Mouse (Mus musculus): ENCODE measurements around the gene Cacna1g. TPM values are rescaled to one million over a fixed set of nuclear protein-coding genes. Genes with fewer than 3 reads are reported as not detected.

Gene Cacna1g
- polyA plus RNA-seq, 1 experiment from 2014 or later = 5.8 TPM

DNA sequence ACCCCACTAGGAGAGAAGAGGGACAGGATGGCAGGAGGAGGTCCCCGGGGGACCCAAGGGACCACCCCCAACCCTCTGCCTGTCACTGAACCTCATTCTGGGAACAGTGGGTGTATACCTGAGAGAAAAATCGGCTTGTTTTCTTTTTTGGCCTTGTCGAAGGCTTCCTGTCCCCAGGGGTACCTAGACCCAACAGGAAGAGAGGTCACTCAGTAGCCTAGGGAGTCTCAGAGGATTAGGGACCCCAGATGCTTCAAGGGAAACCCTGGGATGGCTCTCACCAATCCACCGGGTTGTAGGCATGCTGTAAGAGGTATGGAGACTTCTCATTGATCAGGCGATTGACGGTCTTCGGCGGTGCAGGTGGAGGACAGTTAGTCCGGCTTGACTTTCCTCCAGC, 10.6 kb upstream of the Cacna1g start:
- WGBS = 82% methylated on average over 9 of the region's 9 CpGs

DNA sequence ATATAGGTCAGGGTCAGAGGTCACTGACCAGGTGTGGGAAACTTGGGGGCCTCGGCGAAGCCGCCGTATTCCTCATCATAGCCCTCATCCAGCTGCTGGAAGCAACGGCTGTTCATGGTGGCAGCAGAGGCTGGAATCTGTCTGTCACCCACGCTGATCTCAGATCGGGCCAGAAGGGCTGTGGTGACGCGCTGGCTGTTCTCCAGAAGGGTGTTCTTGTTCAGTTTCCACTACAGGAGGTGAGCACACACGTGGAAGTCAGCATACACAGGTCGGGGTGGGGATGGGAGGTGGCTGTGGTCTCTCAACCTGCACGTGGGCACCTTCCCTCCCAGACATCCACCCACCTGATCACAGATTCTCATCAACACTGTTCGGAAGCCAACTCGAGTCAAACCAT, 9.9 kb upstream of the Cacna1g start:
- Histone ChIP-seq H3K36me3 (ENCODE audit: control insufficient read depth, insufficient read depth) (no peaks in the 10 kb centered on the region), H3K9me3 (replicated peaks; ENCODE audit: control insufficient read depth, low read length) (no peaks in the 10 kb centered on the region), H3K27me3 (ENCODE audit: control insufficient read depth, insufficient read depth, low read length) (peaks cover 26% of the 10 kb centered on the region), H3K4me1 (ENCODE audit: control insufficient read depth, insufficient read depth, low read length) (no peaks in the 10 kb centered on the region), H3K4me2 (ENCODE audit: low read depth, low read length) (no peak overlapping the region), H3K27ac (ENCODE audit: low read length) (no peak overlapping the region), H3K9ac (ENCODE audit: low read length) (no peak overlapping the region), H3K4me3 (ENCODE audit: low read length) (no peak overlapping the region)
- WGBS = 71% methylated on average over 14 of the region's 14 CpGs
- ATAC-seq (replicated peaks; ENCODE audit: extremely low read depth, insufficient read depth, low FRiP score) = no peak

More for the DNA sequence above, 10.6 kb upstream of the Cacna1g start:
- no peak overlapping the region for H3K9ac ChIP-seq (ENCODE audit: low read length)
- H3K4me3 ChIP-seq (ENCODE audit: low read length) = no peak overlapping the region
- H3K27me3 ChIP-seq (ENCODE audit: control insufficient read depth, insufficient read depth, low read length) = peaks cover 24% of the 10 kb centered on the region
- no peak for ATAC-seq (replicated peaks; ENCODE audit: extremely low read depth, insufficient read depth, low FRiP score)
- no peaks in the 10 kb centered on the region for H3K4me1 ChIP-seq (ENCODE audit: control insufficient read depth, insufficient read depth, low read length)
- no peaks in the 10 kb centered on the region for H3K9me3 ChIP-seq (replicated peaks; ENCODE audit: control insufficient read depth, low read length)
- H3K4me2 ChIP-seq (ENCODE audit: low read depth, low read length) = no peak overlapping the region
- H3K36me3 ChIP-seq (ENCODE audit: control insufficient read depth, insufficient read depth) = no peaks in the 10 kb centered on the region
- H3K27ac ChIP-seq (ENCODE audit: low read length) = no peak overlapping the region

DNA sequence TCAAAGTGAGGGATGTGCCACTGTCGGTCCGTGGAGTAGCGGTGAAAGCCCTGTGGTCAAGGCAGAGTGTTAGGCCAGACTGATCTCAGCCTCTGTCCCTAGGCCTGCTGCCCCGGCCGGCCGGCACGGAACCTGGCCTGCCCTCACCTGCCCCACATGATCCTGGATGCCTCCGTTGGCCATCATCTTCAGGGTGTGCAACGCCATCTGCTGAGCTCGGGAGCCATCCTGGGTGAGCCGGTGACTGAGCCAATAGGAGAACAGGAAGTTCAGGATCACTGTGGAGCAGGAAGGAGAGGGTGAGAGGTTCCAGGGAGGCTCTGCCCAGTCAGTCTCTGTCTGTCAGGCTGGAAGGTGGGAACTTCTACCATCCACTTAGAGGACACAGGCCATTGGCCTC, 9.4 kb upstream of the Cacna1g start:
- WGBS = 75% methylated on average over 11 of the region's 11 CpGs
- Histone ChIP-seq H3K27ac (ENCODE audit: low read length) (no peak overlapping the region), H3K4me3 (ENCODE audit: low read length) (no peak overlapping the region)

DNA sequence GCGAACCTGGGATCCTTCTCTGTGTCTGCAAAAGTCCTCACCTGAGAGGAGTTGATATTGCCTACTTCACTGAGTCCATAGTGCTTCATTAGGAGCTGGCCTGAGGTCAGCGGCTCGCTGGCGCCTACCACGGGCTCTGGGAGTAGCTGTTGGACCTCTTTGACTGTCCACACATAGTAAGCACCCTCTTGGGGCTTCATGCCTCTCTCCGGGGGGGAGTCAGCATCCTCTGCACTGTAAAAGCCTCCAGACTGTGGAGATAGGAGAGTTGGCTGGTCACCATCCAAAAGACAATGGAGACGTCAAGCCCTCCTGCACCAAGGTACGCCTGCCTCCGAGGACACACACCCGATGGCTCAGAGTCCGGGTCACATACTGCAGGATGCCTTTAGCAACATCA, 8.7 kb upstream of the Cacna1g start:
- Histone ChIP-seq H3K27ac (ENCODE audit: low read length) (no peak overlapping the region), H3K36me3 (ENCODE audit: control insufficient read depth, insufficient read depth) (no peaks in the 10 kb centered on the region), H3K9me3 (replicated peaks; ENCODE audit: control insufficient read depth, low read length) (no peaks in the 10 kb centered on the region), H3K4me1 (ENCODE audit: control insufficient read depth, insufficient read depth, low read length) (no peaks in the 10 kb centered on the region), H3K4me2 (ENCODE audit: low read depth, low read length) (no peak overlapping the region), H3K9ac (ENCODE audit: low read length) (no peak overlapping the region), H3K27me3 (ENCODE audit: control insufficient read depth, insufficient read depth, low read length) (peaks cover 33% of the 10 kb centered on the region), H3K4me3 (ENCODE audit: low read length) (no peak overlapping the region)
- WGBS = 86% methylated on average over 11 of the region's 11 CpGs
- no peak for ATAC-seq (replicated peaks; ENCODE audit: extremely low read depth, insufficient read depth, low FRiP score)

More for the DNA sequence above, 9.4 kb upstream of the Cacna1g start:
- Histone ChIP-seq H3K9me3 (replicated peaks; ENCODE audit: control insufficient read depth, low read length) (no peaks in the 10 kb centered on the region), H3K4me2 (ENCODE audit: low read depth, low read length) (no peak overlapping the region), H3K27me3 (ENCODE audit: control insufficient read depth, insufficient read depth, low read length) (peaks cover 30% of the 10 kb centered on the region), H3K36me3 (ENCODE audit: control insufficient read depth, insufficient read depth) (no peaks in the 10 kb centered on the region), H3K9ac (ENCODE audit: low read length) (no peak overlapping the region), H3K4me1 (ENCODE audit: control insufficient read depth, insufficient read depth, low read length) (no peaks in the 10 kb centered on the region)
- no peak for ATAC-seq (replicated peaks; ENCODE audit: extremely low read depth, insufficient read depth, low FRiP score)

DNA sequence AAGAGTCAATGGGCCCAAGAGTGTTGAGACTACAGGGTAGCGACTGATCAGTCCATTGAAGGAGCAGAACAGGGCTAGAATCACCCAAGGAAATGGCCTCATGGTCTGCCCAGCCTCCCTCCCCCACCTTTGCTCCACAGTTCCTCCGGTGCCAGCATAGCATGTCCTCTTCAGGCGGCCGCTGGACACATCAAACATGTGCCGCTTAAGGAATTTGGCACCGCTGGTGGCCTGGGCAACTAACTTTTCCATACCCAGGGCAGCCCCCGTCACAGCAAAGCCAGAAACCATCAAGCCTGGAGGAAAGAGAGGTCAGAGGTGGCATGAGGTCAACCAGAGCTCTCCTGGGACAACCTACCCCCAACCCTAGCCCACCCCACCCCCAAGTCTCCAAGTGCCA, 8.0 kb upstream of the Cacna1g start:
- Histone ChIP-seq H3K4me1 (ENCODE audit: control insufficient read depth, insufficient read depth, low read length) (no peaks in the 10 kb centered on the region), H3K4me2 (ENCODE audit: low read depth, low read length) (no peak overlapping the region), H3K4me3 (ENCODE audit: low read length) (no peak overlapping the region), H3K9ac (ENCODE audit: low read length) (no peak overlapping the region), H3K36me3 (ENCODE audit: control insufficient read depth, insufficient read depth) (no peaks in the 10 kb centered on the region), H3K27me3 (ENCODE audit: control insufficient read depth, insufficient read depth, low read length) (peaks cover 35% of the 10 kb centered on the region), H3K27ac (ENCODE audit: low read length) (no peak overlapping the region), H3K9me3 (replicated peaks; ENCODE audit: control insufficient read depth, low read length) (no peaks in the 10 kb centered on the region)
- 93% methylated on average over 7 of the region's 7 CpGs for WGBS
- no peak for ATAC-seq (replicated peaks; ENCODE audit: extremely low read depth, insufficient read depth, low FRiP score)

DNA sequence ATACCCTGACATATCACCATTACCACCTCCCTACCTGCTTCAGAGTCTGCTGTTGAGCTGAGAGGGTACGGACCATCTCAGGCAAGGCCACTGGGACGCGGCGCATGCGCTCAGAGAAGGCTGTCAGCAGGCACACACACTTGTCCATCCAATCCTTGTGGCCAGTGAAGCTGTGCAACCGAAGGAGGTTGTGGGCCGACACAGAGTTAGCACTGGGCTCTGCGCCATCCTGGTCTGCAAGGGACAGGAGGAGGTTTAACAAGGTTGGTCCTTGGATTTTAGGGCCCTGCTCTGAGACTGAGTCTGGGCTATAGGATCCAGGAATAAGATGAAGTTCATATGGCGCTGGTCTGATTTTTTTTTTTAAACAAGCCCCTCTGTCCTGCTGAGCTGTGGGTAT, 6.4 kb upstream of the Cacna1g start:
- Histone ChIP-seq H3K27me3 (ENCODE audit: control insufficient read depth, insufficient read depth, low read length) (peaks cover 37% of the 10 kb centered on the region), H3K4me3 (ENCODE audit: low read length) (no peak overlapping the region), H3K27ac (ENCODE audit: low read length) (no peak overlapping the region), H3K4me1 (ENCODE audit: control insufficient read depth, insufficient read depth, low read length) (peaks cover 3% of the 10 kb centered on the region; the same call in 1 of the 2 replicates), H3K36me3 (ENCODE audit: control insufficient read depth, insufficient read depth) (no peaks in the 10 kb centered on the region), H3K9ac (ENCODE audit: low read length) (no peak overlapping the region), H3K4me2 (ENCODE audit: low read depth, low read length) (no peak overlapping the region), H3K9me3 (replicated peaks; ENCODE audit: control insufficient read depth, low read length) (no peaks in the 10 kb centered on the region)
- no peak for ATAC-seq (replicated peaks; ENCODE audit: extremely low read depth, insufficient read depth, low FRiP score)
- 83% methylated on average over 9 of the region's 9 CpGs for WGBS

DNA sequence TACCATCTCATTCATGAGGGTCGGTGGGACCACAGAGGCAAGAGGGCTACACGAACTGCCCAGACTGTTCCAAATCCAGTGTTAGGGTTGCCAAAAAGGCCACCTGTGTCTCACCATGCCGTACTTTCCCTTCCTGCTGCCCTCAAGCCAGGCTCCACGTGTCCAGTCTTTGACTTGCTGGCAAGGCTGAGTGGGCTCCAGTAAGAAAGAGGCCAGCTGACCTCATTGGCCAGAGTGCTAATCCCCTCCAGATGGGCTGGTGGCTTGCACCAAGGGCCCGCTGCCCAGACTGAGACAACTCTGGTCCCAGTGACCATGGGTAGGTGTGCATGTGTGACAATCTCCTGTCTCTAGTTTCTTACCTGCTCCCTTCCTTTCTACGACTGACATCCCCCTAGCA, 3.7 kb upstream of the Cacna1g start:
- Histone ChIP-seq H3K4me2 (ENCODE audit: low read depth, low read length) (no peak overlapping the region), H3K4me3 (ENCODE audit: low read length) (no peak overlapping the region), H3K9ac (ENCODE audit: low read length) (no peak overlapping the region)

DNA sequence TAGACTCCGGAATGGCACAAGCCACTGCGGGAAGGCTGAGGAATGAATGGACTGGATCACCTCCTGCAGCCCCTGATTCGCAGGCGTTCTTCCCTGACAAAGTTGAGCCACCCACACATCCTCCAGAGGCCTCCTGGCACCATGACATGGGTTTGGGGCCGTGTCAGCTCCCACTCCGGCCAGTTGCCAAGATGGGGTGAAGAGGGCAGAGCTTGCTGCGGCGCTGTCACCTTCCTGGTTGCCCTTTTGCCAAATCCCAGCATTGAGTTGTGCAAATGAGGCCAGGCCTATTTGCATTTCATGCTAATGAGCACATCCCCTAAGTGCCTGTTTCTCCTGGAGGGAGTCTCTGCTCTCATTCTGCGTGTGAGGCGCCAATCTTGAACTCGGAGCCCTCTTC, 1.7 kb upstream of the Cacna1g start:
- Histone ChIP-seq H3K27ac (ENCODE audit: low read length) (no peak overlapping the region), H3K36me3 (ENCODE audit: control insufficient read depth, insufficient read depth) (no peaks in the 10 kb centered on the region), H3K9me3 (replicated peaks; ENCODE audit: control insufficient read depth, low read length) (no peaks in the 10 kb centered on the region), H3K27me3 (ENCODE audit: control insufficient read depth, insufficient read depth, low read length) (peaks cover 56% of the 10 kb centered on the region), H3K4me3 (ENCODE audit: low read length) (no peak overlapping the region), H3K9ac (ENCODE audit: low read length) (no peak overlapping the region), H3K4me2 (ENCODE audit: low read depth, low read length) (no peak overlapping the region), H3K4me1 (ENCODE audit: control insufficient read depth, insufficient read depth, low read length) (peaks cover 24% of the 10 kb centered on the region)
- no peak for ATAC-seq (replicated peaks; ENCODE audit: extremely low read depth, insufficient read depth, low FRiP score)
- WGBS = 22% methylated on average over 11 of the region's 11 CpGs

More for the DNA sequence above, 3.7 kb upstream of the Cacna1g start:
- ATAC-seq (replicated peaks; ENCODE audit: extremely low read depth, insufficient read depth, low FRiP score) = no peak
- Histone ChIP-seq H3K9me3 (replicated peaks; ENCODE audit: control insufficient read depth, low read length) (no peaks in the 10 kb centered on the region), H3K27me3 (ENCODE audit: control insufficient read depth, insufficient read depth, low read length) (peaks cover 46% of the 10 kb centered on the region), H3K36me3 (ENCODE audit: control insufficient read depth, insufficient read depth) (no peaks in the 10 kb centered on the region), H3K4me1 (ENCODE audit: control insufficient read depth, insufficient read depth, low read length) (peaks cover 18% of the 10 kb centered on the region), H3K27ac (ENCODE audit: low read length) (no peak overlapping the region)
- WGBS = 72% methylated on average over 6 of the region's 6 CpGs

DNA sequence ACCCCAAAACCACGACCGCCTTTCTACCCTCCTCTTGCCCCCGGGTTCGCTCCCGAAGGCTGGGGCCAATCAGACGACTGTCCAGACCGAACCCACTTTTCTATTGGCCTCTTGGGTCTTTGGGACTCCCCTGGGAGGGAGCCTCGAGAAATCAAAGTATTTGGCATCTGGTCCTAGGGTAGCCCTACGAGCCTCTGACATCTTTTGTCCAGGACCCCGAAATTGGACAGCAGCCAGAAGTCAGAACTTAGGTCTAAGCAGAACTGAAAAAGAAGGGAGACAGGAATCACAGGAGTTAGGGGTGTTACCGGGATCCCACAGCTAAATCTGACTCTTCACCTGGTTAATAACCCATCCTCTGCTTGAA, 529 bp upstream of the Cacna1g start:
- Histone ChIP-seq H3K4me2 (ENCODE audit: low read depth, low read length) (peak overlapping the region; percentile 86), H3K27ac (ENCODE audit: low read length) (no peak overlapping the region), H3K9ac (ENCODE audit: low read length) (peak overlapping the region; percentile 72; the same call in 1 of the 2 replicates), H3K27me3 (ENCODE audit: control insufficient read depth, insufficient read depth, low read length) (peaks cover 56% of the 10 kb centered on the region), H3K36me3 (ENCODE audit: control insufficient read depth, insufficient read depth) (no peaks in the 10 kb centered on the region), H3K4me1 (ENCODE audit: control insufficient read depth, insufficient read depth, low read length) (peaks cover 24% of the 10 kb centered on the region), H3K4me3 (ENCODE audit: low read length) (peak overlapping the region; percentile 60), H3K9me3 (replicated peaks; ENCODE audit: control insufficient read depth, low read length) (no peaks in the 10 kb centered on the region)
- no peak for ATAC-seq (replicated peaks; ENCODE audit: extremely low read depth, insufficient read depth, low FRiP score)
- WGBS = 3% methylated on average over 11 of the region's 11 CpGs

Data from heart, embryonic 16.5 days (tissue).